Mouse (Mus musculus): ENCODE measurements around the gene Uqcrh. TPM values are rescaled to one million over a fixed set of nuclear protein-coding genes. Genes with fewer than 3 reads are reported as not detected.
A peak's percentile ranks its signal among the peaks of the same experiment; 100 is the strongest.

Uqcrh gene
- total and polyA plus RNA-seq, 3 experiments = 33.6 to 769 (median 439) TPM

GRCm38 (mm10) chr4:116057559-116057958 is 17.3 kb downstream of the Uqcrh start:
- DNase-seq = no peak

- DNase-seq = peak; percentile 95
Measured at GRCm38 (mm10) chr4:116053399-116053961, 21.4 kb downstream of the Uqcrh start, which contains the start of gene Nsun4. Nsun4 (minus strand) TSS chr4:116053876.

GRCm38 (mm10) chr4:116052526-116053293 is 22.2 kb downstream of the Uqcrh start:
- peak; percentile 52 for DNase-seq

- no peak for DNase-seq
Measured at GRCm38 (mm10) chr4:116049211-116049610, 25.7 kb downstream of the Uqcrh start.

- DNase-seq = peak; percentile 69
Measured at GRCm38 (mm10) chr4:116048130-116048920, 26.5 kb downstream of the Uqcrh start.

- DNase-seq = no peak
Measured at GRCm38 (mm10) chr4:116047681-116048080, 27.2 kb downstream of the Uqcrh start.

- DNase-seq = no peak
Measured at GRCm38 (mm10) chr4:116046604-116047003, 28.3 kb downstream of the Uqcrh start.

GRCm38 (mm10) chr4:116042186-116042585 is 32.7 kb downstream of the Uqcrh start:
- DNase-seq = no peak

GRCm38 (mm10) chr4:116040466-116040865 is 34.4 kb downstream of the Uqcrh start:
- DNase-seq = no peak

GRCm38 (mm10) chr4:116033374-116033773 is 41.5 kb downstream of the Uqcrh start:
- DNase-seq = no peak

GRCm38 (mm10) chr4:116032906-116033305 is 42.0 kb downstream of the Uqcrh start:
- no peak for DNase-seq

GRCm38 (mm10) chr4:116017902-116018746 is 56.7 kb downstream of the Uqcrh start, which contains the start of gene Faah:
Faah (minus strand) TSS chr4:116017926.
- DNase-seq = no peak

- DNase-seq = peak; percentile 92
Measured at GRCm38 (mm10) chr4:116017300-116017901, 57.5 kb downstream of the Uqcrh start.

Other genes starting within 250 kb of the Uqcrh start
- gene Mob3c, start 247.0 kb downstream of the Uqcrh start, total RNA-seq (2021) = 10 to 100 TPM; 11.0 to 13.2 TPM
- gene Mob3c, start 247.0 kb downstream of the Uqcrh start, polyA plus RNA-seq (2012; rRNA removed) = 37.9 and 39.5 TPM in 2 replicates
- gene Mknk1, start 235.9 kb downstream of the Uqcrh start, total RNA-seq (2021) = 10 to 100 TPM; 36.4 to 41.6 TPM
- gene Mknk1, start 235.9 kb downstream of the Uqcrh start, polyA plus RNA-seq (2012; rRNA removed) = 47.0 and 60.2 TPM in 2 replicates
- gene Kncn, start 190.7 kb downstream of the Uqcrh start, total RNA-seq (2021) = not detected
- 0.10 TPM in 1 of 2 replicates, not detected in the other for gene Kncn, start 190.7 kb downstream of the Uqcrh start, polyA plus RNA-seq (2012; rRNA removed)
- gene 6430628N08Rik, start 184.4 kb downstream of the Uqcrh start, total RNA-seq (2021) = not detected
- not detected in 2 replicates for gene 6430628N08Rik, start 184.4 kb downstream of the Uqcrh start, polyA plus RNA-seq (2012; rRNA removed)
- gene Dmbx1, start 135.1 kb downstream of the Uqcrh start, total RNA-seq (2021) = not detected
- gene Dmbx1, start 135.1 kb downstream of the Uqcrh start, polyA plus RNA-seq (2012; rRNA removed) = not detected in 2 replicates
- gene Faah, start 57.1 kb downstream of the Uqcrh start, total RNA-seq (2021) = 1 to 10 TPM; 3.7 to 4.8 TPM
- gene Faah, start 57.1 kb downstream of the Uqcrh start, polyA plus RNA-seq (2012; rRNA removed) = 4.7 and 8.0 TPM in 2 replicates
- gene Nsun4, start 21.2 kb downstream of the Uqcrh start, total RNA-seq (2021) = 10 to 100 TPM; 24.4 to 32.7 TPM
- 7.7 and 10.3 TPM in 2 replicates for gene Nsun4, start 21.2 kb downstream of the Uqcrh start, polyA plus RNA-seq (2012; rRNA removed)
- gene Lrrc41, start 198 bp upstream of the Uqcrh start, total RNA-seq (2021) = 10 to 100 TPM; 63.3 to 71.4 TPM
- gene Lrrc41, start 198 bp upstream of the Uqcrh start, polyA plus RNA-seq (2012; rRNA removed) = 119 and 160 TPM in 2 replicates
- gene Rad54l, start 48.6 kb upstream of the Uqcrh start, total RNA-seq (2021) = under 1 TPM; 0.58 to 0.62 TPM
- gene Rad54l, start 48.6 kb upstream of the Uqcrh start, polyA plus RNA-seq (2012; rRNA removed) = 0.45 and 0.46 TPM in 2 replicates
- 10 to 100 TPM; 48.1 to 70.5 TPM for gene Pomgnt1, start 48.8 kb upstream of the Uqcrh start, total RNA-seq (2021)
- 28.0 and 34.9 TPM in 2 replicates for gene Pomgnt1, start 48.8 kb upstream of the Uqcrh start, polyA plus RNA-seq (2012; rRNA removed)
- 10 to 100 TPM in 1 of 2 experiments, 1 to 10 TPM in 1; 5.2 to 16.2 TPM for gene Lurap1, start 76.3 kb upstream of the Uqcrh start, total RNA-seq (2021)
- 1.8 and 2.5 TPM in 2 replicates for gene Lurap1, start 76.3 kb upstream of the Uqcrh start, polyA plus RNA-seq (2012; rRNA removed)
- gene Tspan1, start 92.5 kb upstream of the Uqcrh start, total RNA-seq (2021) = not detected
- gene Tspan1, start 92.5 kb upstream of the Uqcrh start, polyA plus RNA-seq (2012; rRNA removed) = not detected in 2 replicates
- not detected for gene 1700042G07Rik, start 98.3 kb upstream of the Uqcrh start, total RNA-seq (2021)
- not detected in 2 replicates for gene 1700042G07Rik, start 98.3 kb upstream of the Uqcrh start, polyA plus RNA-seq (2012; rRNA removed)
- under 1 TPM in 1 of 2 experiments, not detected in 1; 0.52 TPM for gene Gm49337, start 98.3 kb upstream of the Uqcrh start, total RNA-seq (2021)
- gene Gm49337, start 98.3 kb upstream of the Uqcrh start, polyA plus RNA-seq (2012; rRNA removed) = not detected in 2 replicates
- 10 to 100 TPM; 16.2 to 24.4 TPM for gene Pik3r3, start 146.5 kb upstream of the Uqcrh start, total RNA-seq (2021)
- gene Pik3r3, start 146.5 kb upstream of the Uqcrh start, polyA plus RNA-seq (2012; rRNA removed) = 14.6 and 21.6 TPM in 2 replicates

Data from adrenal gland, adult 2 months (tissue).